Mouse (Mus musculus) right cerebral cortex, adult 2 months (tissue): ENCODE measurements around the gene Lamb3.
A peak's percentile ranks its signal among the peaks of the same experiment; 100 is the strongest.
"Not testable (repeated sequence)": the region's sequence is repeated elsewhere in the genome, so short reads cannot be mapped to it uniquely, and the experiment has no call there.

Experiments
- DNase-seq, 2 experiments: peaks; one replicate each; pipeline ENCODE4 v3.0.0; 2021 to 2022; ENCODE audit warnings: low spot score in 2 of 2

Lamb3 gene

GRCm38 (mm10) chr1:193279492-193279891, 72.0 kb downstream of the Lamb3 start:
- DNase-seq: no peak

GRCm38 (mm10) chr1:193281344-193281743, 73.8 kb downstream of the Lamb3 start:
- DNase-seq: no peak

- DNase-seq: no peak
Observed at GRCm38 (mm10) chr1:193284228-193284779, 76.8 kb downstream of the Lamb3 start.

GRCm38 (mm10) chr1:193285766-193286325, 78.3 kb downstream of the Lamb3 start:
- DNase-seq: not testable (repeated sequence)

GRCm38 (mm10) chr1:193287578-193287977, 80.1 kb downstream of the Lamb3 start:
- DNase-seq: no peak

GRCm38 (mm10) chr1:193289076-193289475, 81.6 kb downstream of the Lamb3 start:
- DNase-seq: no peak

GRCm38 (mm10) chr1:193289914-193290313, 82.4 kb downstream of the Lamb3 start:
- DNase-seq: no peak

GRCm38 (mm10) chr1:193290686-193291085, 83.2 kb downstream of the Lamb3 start:
- no peak for DNase-seq

GRCm38 (mm10) chr1:193293039-193293438, 85.5 kb downstream of the Lamb3 start:
- DNase-seq: no peak

GRCm38 (mm10) chr1:193293926-193294325, 86.4 kb downstream of the Lamb3 start:
- DNase-seq: no peak

- no peak for DNase-seq
Observed at GRCm38 (mm10) chr1:193295920-193296319, 88.4 kb downstream of the Lamb3 start.

GRCm38 (mm10) chr1:193298141-193298765, 90.8 kb downstream of the Lamb3 start:
- DNase-seq: peak in 1 of 2 experiments; percentile 29

- DNase-seq: no peak
Observed at GRCm38 (mm10) chr1:193299995-193300394, 92.5 kb downstream of the Lamb3 start.

- DNase-seq: no peak
Observed at GRCm38 (mm10) chr1:193301216-193302092, 94.0 kb downstream of the Lamb3 start.

GRCm38 (mm10) chr1:193302093-193302405, 94.5 kb downstream of the Lamb3 start:
- no peak for DNase-seq

GRCm38 (mm10) chr1:193303096-193303495, 95.6 kb downstream of the Lamb3 start:
- DNase-seq: no peak

GRCm38 (mm10) chr1:193305386-193305785, 97.9 kb downstream of the Lamb3 start:
- DNase-seq: no peak

GRCm38 (mm10) chr1:193306832-193307231, 99.3 kb downstream of the Lamb3 start:
- DNase-seq: no peak

- no peak for DNase-seq
Observed at GRCm38 (mm10) chr1:193309785-193310518, 102.5 kb downstream of the Lamb3 start.

GRCm38 (mm10) chr1:193310519-193311085, 103.1 kb downstream of the Lamb3 start:
- no peak for DNase-seq

- no peak for DNase-seq
Observed at GRCm38 (mm10) chr1:193311596-193311995, 104.1 kb downstream of the Lamb3 start.
